Mouse (Mus musculus): ENCODE results near the gene Gse1.

The Gse1 gene

DNA sequence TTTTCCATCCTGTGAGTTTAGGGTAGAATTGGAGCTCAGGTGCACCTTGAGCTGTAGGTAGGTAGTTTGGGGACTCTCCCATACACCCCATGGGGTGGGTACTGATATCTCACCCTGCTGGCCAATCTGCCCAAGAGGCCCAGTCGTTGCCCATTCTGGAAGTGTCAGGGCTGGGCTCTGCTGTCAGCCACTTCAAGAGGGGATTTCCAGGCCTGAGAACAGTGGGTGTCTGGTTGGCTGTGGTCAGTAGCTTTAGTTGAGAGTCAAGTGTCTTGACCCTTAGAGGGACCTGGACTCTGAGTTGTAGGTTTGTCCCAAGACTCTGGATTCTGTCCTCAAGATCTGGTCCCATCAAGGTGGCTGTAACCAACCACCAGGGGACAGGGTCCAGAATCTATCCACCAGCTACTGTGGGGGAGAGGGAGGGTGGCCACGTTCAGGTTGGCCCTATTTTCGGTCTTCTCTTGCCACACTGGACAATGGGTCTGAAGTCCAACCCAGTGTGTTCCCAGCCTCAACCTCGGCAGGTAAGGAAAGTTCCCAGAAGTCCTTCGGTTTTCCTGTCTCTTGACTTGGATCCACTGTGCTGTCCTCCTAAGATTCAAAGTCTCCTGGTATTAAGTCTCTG, 263.0 kb downstream of the Gse1 start:
- DNase-seq (ENCODE audit: extremely low spot score, low spot score) = no peak

DNA sequence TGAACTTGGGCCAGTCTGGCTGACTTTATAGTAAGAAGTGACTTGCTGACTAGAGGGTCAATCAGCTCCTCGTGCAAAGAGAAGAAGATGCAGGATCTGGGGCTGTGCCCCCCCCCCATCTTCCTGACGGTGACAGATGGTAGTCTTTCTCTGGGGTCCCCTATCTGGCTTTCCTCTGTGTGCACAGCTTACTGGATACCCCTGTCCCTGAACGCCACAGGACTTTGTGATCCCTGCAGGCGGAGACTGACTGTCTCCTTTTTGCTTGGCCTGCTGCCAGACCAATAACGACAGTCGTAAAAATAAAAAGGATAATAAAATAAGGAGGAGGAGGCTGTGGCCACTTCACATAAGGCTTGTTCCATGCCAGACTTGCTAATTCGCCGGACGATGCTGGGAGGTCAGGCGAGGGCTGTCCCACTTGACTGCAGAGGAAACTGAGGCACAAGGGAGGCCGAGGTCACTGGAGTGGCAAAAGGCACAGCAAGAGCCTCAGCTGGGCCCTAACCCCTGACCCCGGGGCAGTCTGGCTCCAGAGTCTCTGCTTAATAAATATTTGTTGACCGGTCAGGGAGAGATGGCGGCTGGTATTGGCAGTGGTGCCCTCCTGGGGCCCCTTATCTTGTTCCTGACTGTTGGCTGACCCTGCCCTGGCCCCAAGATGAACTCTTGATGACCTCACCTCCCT, 264.1 kb downstream of the Gse1 start:
- no peak for DNase-seq (ENCODE audit: extremely low spot score, low spot score)

DNA sequence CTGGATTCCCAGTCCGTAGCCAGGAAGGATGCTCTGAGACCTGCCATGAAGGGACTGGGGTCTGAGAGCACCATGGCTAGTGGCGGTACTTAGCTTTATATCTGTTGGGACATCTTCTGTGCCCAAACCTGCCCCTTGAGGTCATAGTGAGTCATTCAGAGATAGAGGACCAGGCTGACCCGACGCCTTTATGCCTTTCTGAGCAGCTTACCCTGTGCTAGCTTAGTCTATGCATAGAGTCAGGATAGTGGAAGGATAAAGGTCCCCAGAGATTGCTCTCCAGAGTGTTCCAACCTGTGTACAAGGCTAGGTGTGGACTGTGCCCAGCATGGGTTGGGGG, 264.6 kb downstream of the Gse1 start:
- no peak for DNase-seq (ENCODE audit: extremely low spot score, low spot score)

DNA sequence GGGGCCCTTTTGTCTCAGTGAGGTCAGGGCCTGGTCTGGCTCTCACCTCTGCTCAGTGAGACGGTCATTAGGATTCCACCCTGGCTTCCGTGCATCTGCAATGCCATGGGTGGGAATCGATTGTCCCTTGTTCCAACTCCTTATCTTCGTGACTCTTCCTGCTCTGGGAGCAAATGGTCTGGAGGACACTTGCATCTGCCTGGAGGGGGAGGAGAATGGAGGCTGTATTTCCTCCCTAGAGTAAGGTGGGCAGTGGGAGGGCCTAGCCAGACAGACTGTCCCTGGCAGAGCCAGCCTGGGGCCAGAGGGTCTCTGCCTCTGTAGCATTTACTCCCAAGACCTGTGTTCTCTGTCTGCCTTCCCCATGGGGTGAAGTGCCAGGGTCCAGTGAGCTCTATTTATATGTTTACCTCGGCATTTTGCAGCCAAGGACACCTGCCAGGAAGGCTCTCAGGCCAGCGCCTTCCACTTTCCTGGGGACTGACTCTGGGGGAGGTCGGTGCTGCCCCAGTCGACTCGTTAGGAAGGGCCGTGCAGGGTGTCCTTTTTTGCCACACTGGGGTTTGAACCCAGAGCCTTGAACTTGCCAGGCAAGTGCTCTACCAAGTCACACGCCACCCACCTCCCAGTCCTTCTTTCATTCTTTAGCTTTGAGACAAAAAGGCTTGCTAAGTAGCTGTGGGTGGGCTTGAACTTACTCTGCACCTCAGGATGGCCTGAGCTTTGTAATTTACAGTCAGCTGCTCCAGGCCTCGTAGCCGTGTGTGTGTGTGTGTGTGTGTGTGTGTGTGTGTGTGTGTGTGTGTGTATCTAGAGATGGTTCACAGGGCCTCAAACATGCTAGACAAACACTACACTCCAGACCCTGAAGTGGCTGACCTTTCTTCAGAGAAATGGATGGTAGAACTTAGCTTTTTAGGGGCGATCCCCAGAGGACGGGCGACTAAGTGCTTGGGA, 265.5 kb downstream of the Gse1 start:
- DNase-seq (ENCODE audit: extremely low spot score, low spot score) = no peak

DNA sequence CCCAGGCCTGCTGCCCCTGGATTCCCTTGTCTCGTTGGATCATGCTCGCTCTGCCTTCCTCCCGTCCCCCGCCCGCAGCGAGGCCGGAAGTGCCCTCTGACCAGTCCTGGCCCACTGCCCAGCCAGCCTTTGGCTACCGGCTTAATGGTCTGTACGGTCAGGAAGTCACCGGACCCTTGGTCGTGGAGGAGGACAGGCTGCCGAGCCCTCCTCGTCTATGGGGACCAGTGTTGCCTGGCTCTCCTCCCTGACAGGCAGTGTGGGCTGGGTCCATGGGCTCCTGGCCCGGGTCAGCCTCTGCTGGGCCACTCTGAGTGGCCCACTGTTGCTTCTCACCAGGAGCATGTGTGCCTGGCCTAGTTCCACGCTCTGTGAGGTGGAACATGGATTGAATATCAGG, 266.6 kb downstream of the Gse1 start:
- DNase-seq (ENCODE audit: extremely low spot score, low spot score) = peak; percentile 49

DNA sequence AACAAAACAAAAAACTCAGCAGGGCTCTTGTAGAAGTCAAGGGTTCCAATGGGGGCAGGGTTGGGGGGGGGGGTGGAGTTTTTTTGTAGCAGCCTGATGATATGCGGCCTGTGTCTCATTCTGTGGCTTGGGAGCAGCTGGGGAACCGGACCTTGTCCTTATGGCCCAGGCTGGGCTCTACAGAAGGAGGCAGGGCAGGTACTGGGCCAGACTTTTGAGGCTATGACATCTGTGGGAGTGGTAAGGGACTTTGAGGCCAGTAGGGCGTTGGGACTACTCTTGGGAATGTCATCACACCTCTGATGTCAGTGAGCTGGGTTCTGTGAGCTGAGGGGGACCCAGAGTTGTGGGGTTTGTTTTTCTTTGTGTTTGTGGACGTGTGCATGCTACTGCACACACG, 267.2 kb downstream of the Gse1 start:
- no peak for DNase-seq (ENCODE audit: extremely low spot score, low spot score)

DNA sequence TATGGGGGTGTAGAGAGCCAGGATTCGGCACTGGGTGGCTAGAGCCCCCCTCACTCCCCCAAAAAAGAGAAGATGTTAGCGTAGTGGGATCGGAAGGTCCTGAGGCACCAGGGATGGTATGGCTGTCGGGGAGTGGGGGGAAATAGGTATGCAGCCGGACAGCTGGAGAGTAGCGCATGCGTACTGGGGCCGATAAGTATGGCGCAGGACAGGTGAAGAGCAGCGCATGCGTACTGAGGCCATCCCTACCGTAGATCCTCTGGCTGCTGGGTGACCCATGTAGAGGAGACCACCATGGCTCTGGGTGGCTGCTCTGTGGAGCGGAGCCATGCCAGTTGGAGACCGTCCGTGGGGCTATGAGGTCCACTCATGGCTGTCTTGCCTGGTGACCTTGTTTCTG, 268.2 kb downstream of the Gse1 start:
- DNase-seq (ENCODE audit: extremely low spot score, low spot score) = no peak

DNA sequence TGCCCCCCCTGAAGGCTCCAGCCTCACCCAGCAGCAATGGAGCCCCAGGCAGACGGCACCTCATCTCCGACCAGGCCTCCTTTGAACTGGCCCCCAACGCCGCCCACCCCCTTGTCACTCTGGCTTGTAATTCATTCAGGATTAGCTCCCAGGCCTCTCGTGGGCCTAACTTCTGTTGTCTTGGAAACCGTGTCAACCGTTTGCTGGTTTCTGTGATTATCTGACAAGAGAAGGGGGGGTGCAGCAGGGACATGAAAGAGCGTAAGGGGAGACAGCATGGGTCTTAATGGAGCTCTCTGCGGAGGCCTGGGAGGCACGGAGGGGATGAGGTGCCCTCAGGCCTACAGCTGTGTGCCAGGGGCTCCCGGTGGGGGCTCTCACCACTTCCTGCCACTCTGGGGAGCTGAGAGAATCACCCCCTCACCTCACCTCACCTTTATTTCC, 269.3 kb downstream of the Gse1 start:
- peak; percentile 44 for DNase-seq (ENCODE audit: extremely low spot score, low spot score)

DNA sequence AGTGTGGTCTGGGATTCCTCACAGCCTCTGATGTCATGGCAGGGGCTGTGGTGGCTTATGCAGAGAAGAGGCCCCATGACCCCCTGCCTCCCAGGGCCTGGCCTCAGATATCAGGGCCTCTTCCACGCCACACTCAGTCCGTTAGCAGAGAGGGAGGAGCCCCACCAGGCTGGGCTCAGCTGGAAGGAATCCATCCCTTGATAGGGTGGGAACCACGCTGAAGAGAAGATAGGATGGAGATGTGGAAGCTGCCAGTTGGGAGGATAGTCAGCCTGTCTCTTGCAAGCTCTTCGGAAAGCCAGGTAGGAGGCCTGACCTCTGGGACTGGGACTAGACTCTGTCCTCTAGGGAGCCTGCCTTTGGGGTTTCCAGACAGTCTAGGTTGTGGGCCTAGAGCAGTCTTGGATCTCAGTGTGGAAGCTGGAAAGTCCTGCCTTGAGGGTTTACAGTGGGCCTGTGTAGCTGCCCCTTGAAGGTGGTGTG, 270.1 kb downstream of the Gse1 start:
- DNase-seq (ENCODE audit: extremely low spot score, low spot score) = peak; percentile 39

DNA sequence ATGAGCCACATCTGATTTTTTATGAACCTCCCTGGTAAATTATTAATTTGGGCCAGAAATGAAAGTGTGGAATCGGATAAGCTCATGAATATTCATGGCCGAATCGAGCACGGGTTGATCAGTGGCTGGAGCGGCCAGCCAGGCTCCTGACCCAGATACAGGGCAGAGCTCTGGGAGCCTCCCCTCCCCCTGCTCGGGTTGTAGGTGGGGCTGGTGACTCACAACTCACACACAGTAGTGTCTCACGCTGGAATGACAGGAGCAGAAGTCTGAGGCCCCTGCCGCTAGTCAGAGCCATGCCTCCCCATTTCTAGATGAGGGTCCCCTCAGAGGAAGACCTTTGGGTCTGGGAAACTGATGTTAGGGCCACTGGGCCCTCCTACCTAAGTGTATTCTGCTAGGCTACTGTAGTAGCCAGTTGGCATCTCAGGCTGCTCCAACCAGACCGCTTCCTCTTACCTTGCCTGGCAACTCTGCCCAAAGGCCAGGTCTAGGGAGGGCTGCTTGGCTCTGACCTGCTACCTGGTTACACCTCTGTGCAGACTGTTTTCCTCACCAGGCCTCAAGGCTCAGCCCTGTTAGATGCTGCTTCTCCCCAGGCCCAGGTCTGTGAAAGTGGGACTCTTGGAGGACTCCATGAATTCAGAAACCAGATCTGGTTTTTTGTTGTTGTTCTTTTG, 270.8 kb downstream of the Gse1 start:
- DNase-seq (ENCODE audit: extremely low spot score, low spot score) = peak; percentile 54

DNA sequence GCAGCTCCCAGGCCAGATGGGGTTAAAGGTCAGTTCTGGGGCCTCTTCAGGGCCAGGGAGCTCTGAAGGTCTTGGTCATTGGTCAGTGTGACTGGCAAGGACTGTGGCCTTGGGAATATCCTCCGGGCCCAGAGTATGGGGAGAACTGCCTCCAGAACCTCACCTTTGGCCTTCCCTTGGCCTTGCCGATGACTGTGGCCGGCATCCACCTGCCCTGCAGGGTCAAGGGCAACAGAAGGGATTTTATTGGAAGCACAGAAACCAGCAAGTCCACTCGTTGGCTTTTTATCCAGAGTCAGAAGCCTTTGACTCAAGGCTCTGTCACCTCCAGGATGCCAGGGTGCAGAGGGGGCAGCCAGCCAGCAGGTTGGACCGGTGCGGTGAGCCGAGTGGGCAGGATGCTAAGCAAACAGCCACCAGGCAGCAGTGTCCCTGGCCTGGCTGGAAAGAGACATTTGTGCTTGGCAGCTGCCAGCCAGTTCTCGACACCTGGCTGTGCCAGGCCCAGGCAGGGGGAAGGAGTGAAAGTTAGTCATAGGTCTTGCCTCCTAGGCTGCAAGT, 272.5 kb downstream of the Gse1 start:
- no peak for DNase-seq (ENCODE audit: extremely low spot score, low spot score)

DNA sequence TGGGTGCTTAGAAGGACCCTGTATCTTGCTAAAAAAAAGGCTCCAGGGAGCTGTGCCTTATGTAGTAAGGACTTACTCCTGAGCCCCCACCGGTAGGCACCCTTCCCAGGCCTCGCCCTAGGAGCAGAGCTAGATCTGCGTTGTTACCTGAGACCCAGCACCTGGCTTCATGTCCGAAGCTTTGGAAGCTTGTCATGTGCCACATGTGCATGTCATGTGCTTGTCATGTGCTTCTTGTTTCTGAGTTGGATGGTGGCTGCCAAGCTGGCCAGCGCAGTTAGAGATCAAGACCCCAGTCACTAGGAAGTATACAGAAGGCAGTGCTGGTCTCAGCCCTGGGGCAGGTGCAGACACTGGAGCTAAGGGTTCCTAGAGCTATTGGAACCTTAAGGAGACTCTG, 273.2 kb downstream of the Gse1 start:
- no peak for DNase-seq (ENCODE audit: extremely low spot score, low spot score)

DNA sequence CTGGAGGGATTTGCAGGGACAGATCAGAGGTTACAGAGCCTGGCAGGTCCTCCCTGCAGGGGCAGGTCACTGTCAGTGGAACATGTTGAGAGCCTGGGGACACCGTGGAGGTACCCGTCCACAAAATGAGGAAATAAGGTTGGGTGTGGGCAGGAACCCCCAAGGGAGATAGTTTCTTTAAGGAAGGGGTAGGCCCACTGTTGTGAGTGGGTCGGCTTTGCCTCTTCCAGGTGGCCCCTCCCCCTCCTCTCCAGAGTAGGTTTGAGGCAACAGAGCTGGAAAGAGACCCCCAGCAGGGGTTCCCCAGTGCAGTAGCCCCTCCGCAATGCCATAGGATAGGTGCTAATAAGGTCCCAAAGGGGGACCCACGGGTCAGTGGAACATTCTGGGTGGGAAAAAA, 274.2 kb downstream of the Gse1 start:
- no peak for DNase-seq (ENCODE audit: extremely low spot score, low spot score)

DNA sequence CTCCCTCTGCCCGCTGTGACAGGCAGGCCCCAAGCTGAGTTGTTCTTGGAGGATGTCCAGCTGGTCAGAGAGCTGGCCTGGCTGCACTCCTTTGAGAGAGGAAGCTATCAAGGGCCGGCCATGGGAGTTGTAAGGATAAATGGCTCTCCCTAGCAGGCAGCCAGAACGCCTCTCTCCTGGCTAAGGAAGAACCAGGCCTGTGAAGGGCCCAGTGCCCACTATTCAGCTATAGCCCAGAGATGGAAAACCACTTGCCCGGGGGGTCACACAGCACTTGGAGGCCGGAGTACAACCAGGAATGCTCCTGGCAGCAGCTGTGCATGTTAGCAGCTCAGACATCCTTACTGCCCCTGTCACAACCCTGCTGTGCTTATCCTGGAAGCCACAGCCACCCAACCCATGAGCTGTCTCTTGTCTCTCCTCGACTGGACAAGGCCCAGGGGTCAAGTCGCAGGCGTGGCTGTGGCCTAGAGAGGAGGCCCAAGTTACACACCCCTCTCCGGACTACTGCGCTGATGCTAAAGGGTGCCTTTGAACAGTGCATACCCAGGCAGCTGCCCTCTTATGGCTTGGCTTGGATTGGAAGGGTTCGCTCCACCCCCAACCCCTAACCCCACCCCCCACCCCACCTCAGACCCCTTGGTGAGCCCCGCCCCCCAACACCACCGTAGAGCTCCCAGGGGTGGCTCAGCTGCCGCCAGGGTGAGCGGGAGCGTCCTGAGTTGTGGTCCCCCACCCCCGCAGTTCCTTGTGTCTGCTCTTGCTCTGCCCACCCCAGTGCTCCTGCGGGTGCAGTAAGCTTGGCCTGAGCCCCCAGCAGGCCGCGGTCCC, 276.2 kb downstream of the Gse1 start:
- DNase-seq (ENCODE audit: extremely low spot score, low spot score) = no peak

DNA sequence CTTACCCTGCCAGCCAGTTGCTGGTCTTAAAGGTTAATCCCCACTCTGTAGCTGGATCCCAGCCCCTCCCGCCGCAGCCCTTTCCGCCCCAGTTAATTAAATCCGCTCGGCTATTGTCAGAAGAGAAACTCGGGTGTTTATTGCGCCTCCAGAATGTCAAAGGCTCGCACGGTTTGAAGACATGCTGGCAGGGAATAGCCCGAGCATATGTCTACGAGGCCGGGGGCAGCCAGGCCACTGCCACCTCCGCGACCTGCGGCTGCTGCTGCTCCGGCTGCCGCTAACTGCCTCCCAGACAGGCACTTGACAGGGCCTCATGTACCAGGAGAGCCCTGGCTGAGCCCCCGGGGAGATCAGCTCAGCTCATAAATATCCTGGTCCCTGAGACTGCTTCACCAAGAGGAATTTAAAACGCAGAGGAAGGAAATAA, 276.8 kb downstream of the Gse1 start:
- peak; percentile 66 for DNase-seq (ENCODE audit: extremely low spot score, low spot score)

DNA sequence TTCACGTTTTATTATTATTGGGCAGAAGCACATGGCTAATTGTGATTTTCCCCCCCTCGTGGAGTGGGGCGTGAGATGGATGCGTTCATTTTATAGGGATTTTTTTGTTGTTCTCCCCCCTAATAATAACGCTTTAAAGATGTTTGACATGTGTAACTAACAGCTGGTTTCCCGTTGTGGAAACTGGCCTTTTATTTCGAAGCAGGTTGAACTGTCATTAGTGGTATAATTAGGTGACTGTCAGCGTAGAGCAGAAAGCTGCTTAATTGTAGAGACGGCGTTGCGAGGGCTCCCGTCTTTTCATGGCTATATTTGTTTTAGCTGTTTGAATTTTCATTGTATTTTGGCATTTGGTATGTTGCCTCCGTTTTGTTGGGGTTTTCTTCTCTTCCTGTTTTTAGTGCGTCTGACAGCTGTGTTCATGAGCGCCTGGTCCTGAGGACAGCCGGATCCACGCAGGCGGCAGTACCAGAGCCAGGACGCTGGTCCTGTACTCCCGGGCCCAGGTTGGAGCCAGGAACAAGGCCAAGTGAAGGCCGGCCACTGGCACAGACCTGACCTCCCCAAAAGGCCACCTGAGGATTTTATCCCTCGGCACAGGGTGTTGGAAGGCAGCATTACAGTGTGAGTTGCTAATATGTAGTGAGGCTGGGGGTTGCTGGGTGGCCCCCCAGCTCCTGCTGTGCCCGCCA, 277.5 kb downstream of the Gse1 start:
- DNase-seq (ENCODE audit: extremely low spot score, low spot score) = no peak

DNA sequence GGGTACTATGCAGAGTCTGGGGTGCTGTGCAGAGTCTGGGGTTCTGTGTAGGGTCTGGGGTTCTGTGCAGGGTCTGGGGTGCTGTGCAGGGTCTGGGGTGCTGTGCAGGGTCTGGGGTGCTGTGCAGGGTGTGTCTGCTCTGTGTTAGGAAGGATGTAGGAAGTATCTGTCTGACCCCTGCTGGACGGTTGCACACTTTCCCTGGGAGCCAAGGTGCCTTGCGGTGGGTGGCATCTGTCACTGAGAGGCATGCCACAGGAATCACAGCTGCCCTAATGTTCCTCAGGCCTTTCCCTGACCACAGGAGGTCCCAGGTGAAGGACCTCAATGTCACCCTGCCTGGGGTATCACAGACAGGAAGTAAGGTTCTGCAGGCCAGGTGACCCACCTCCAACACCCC, 278.3 kb downstream of the Gse1 start:
- no peak for DNase-seq (ENCODE audit: extremely low spot score, low spot score)

DNA sequence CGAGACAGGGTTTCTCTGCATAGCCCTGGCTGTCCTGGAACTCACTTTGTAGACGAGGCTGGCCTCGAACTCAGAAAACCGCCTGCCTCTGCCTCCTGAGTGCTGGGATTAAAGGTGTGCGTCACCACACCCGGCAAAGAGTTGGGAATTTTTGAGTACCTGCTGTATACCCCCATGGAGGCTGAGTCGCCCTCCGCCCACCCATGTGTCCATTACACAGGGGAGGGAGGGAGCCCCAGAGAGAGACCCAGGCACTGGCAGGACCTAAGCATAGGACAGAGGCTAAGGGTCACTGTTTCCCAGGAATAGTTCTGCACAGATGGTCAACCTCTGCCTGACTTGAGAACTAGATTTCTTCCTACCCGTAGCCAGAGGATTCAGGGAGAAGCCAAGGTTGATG, 279.0 kb downstream of the Gse1 start:
- DNase-seq (ENCODE audit: extremely low spot score, low spot score) = no peak

DNA sequence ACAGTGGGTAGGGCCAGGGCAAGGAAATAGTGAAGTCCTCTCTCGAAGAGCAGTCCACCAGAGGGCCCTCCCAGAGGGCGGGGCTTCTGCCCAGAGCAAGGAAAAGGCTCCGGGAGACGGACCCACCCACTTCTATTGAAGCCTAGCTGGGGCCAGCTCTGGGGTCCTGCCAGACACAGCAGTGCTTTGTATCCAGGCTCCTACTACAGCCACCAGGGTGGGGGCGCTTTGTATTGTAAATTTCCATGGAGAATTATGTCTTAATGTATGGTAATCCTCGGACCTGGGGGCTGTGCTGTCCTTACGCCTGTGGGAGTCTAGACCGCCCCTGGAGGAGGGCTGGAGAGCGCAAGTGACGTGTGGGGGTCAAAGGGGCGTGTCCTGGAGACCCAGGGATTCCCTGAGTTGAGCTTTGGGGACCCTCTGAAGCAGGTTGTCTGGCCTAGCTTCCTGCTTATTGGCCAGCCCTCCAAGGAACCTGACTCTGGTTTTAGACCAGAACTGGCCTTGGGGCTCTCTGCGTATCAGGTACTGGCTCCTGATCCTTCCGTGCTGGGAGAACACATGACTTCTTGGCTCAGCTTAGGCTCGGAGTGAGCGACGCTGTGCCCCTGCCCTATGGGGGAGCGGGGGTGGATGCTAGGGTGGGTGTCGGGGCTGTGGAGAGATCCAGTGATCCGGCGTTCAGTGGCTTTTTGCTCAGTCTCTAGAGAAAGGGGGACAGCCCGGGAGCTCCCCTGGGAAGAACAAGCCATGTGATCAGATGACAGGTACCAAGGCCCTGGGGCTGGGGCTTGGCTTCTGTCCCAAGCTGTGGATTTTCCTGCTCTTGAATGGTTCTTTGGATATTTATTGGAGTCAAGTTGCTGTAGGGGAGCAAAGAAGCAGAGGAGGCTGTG, 281.1 kb downstream of the Gse1 start:
- peak; percentile 79 for DNase-seq (ENCODE audit: extremely low spot score, low spot score)

Measured in neural tube, embryonic 10.5 days (tissue).